Mouse (Mus musculus): ENCODE results near the gene Kcne1. TPM values are rescaled to one million over a fixed set of nuclear protein-coding genes. Genes with fewer than 3 reads are reported as not detected.

Kcne1 gene
- total and polyA plus RNA-seq, 2 experiments from 2014 or later, result 0.05 to 0.16 TPM

DNA sequence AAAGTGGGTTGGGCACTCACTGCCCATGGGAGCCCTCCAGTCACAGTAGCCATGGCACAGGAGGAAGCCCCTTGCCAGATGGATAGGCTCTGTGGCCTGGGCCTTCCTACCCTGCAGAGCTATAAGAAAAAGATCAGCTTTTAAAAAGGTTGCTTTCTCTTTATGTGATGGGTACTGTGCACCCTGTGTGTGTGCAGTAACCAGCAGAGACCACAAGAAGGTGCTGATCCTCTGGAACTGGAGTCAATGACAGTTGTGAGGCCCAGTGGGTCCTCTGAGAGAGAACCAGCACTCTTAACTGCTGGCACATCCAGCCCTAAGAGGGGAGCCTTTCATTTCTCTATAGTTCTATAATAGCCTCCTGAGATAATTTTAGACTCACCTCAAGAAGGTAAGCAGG, 24.1 kb upstream of the Kcne1 start:
- Histone ChIP-seq H3K4me1 (ENCODE audit: insufficient read depth, low read length) (peaks cover 5% of the 10 kb centered on the region; the same call in 1 of the 2 replicates), H3K36me3 (ENCODE audit: insufficient read depth, low read length) (no peaks in the 10 kb centered on the region), H3K9ac (replicated peaks; ENCODE audit: low read length) (no peak overlapping the region), H3K4me2 (ENCODE audit: low read depth, low read length) (no peak overlapping the region), H3K9me3 (ENCODE audit: low read length) (no peaks in the 10 kb centered on the region), H3K27ac (no peak overlapping the region), H3K27me3 (ENCODE audit: insufficient read depth, low read length) (no peaks in the 10 kb centered on the region), H3K4me3 (ENCODE audit: low read length) (no peak overlapping the region)
- DNase-seq (ENCODE audit: low spot score) (no peak), ATAC-seq (no peak)
- TF ChIP-seq CTCF (IDR thresholded peaks at IDR 0.05; ENCODE audit: low read depth), result 0 out of 2 replicates have a peak, but pooled peaks have one; percentile 5

DNA sequence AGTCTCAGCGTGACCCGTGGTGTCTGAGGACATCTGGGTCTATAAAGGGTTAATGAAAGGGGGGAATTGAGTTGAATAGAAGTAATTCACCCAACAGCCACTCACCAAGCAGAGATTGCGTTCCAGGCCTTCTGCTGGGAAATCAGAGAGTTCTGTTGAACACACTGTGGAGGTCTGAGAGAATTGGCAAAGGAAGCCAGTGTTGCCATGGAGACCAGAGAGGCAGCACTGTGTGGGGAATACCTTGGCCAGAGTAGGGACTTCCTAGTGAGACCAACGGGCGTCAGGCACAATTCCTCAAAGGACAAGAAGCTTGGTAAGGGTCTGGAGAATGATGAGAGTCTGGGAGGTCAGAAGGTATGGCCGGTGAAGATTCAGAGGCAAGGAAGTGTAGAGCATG, 23.2 kb upstream of the Kcne1 start:
- no peaks in the 10 kb centered on the region for H3K36me3 ChIP-seq (ENCODE audit: insufficient read depth, low read length)
- no peaks in the 10 kb centered on the region for H3K27me3 ChIP-seq (ENCODE audit: insufficient read depth, low read length)
- no peaks in the 10 kb centered on the region for H3K9me3 ChIP-seq (ENCODE audit: low read length)
- TF ChIP-seq CTCF (IDR thresholded peaks at IDR 0.05; ENCODE audit: low read depth), result no peak
- no peak overlapping the region for H3K4me3 ChIP-seq (ENCODE audit: low read length)
- ATAC-seq (peak; percentile 86), DNase-seq (ENCODE audit: low spot score) (peak; percentile 80)
- H3K9ac ChIP-seq (replicated peaks; ENCODE audit: low read length), result no peak overlapping the region
- peaks cover 5% of the 10 kb centered on the region; the same call in 1 of the 2 replicates for H3K4me1 ChIP-seq (ENCODE audit: insufficient read depth, low read length)
- WGBS, result 20% methylated on average over 6 of the region's 6 CpGs
- no peak overlapping the region for H3K4me2 ChIP-seq (ENCODE audit: low read depth, low read length)
- no peak overlapping the region for H3K27ac ChIP-seq

DNA sequence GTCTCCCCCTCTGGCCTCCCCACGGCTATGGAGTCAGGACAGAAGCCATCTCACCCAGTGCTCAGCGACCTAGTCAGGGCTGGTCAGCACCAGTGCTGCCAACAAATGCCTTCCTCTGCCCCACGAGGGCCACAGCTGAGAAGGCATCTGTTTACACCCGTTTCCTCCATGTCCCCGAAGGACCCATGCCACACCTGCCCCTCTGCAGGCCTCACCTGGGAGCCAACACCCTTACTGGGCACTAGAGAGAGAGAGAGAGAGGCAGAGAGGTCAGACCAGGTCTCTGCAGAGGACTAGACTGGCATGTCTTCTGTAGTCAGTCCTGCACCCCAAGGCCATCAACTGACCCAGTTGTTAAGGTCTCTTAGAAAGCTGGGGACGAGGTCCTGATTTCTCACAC, 21.8 kb upstream of the Kcne1 start:
- ATAC-seq (no peak), DNase-seq (ENCODE audit: low spot score) (no peak)
- Histone ChIP-seq H3K9me3 (ENCODE audit: low read length) (no peaks in the 10 kb centered on the region), H3K27ac (no peak overlapping the region), H3K36me3 (ENCODE audit: insufficient read depth, low read length) (no peaks in the 10 kb centered on the region), H3K4me1 (ENCODE audit: insufficient read depth, low read length) (peaks cover 5% of the 10 kb centered on the region; the same call in 1 of the 2 replicates), H3K9ac (replicated peaks; ENCODE audit: low read length) (no peak overlapping the region), H3K4me3 (ENCODE audit: low read length) (no peak overlapping the region), H3K27me3 (ENCODE audit: insufficient read depth, low read length) (no peaks in the 10 kb centered on the region), H3K4me2 (ENCODE audit: low read depth, low read length) (no peak overlapping the region)
- 87% methylated on average over 6 of the region's 6 CpGs for WGBS
- no peak for TF ChIP-seq CTCF (IDR thresholded peaks at IDR 0.05; ENCODE audit: low read depth)

DNA sequence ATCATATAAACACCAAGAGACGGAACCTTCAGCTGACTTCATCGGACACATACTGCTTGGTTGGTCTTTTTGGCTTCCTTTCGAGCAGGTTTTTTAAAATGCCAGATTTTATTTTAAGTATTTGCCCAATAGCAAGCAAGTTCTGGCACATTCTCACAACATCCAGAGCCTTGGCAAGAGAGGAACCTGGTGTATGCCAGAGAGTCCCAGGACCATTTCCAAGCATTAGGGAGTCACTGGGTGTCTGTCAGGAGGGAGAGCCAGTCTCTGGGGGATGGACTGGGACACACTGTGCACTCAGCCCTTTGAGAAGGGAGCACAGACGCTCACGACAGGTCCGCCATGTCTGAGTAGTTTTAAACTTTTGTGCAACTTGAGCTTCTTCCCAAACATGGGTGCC, 17.7 kb upstream of the Kcne1 start:
- DNase-seq (ENCODE audit: low spot score) (no peak), ATAC-seq (no peak)
- WGBS, result 80% methylated on average over 6 of the region's 6 CpGs
- Histone ChIP-seq H3K4me2 (ENCODE audit: low read depth, low read length) (no peak overlapping the region), H3K27ac (no peak overlapping the region), H3K9me3 (ENCODE audit: low read length) (no peaks in the 10 kb centered on the region), H3K36me3 (ENCODE audit: insufficient read depth, low read length) (no peaks in the 10 kb centered on the region), H3K9ac (replicated peaks; ENCODE audit: low read length) (no peak overlapping the region), H3K4me3 (ENCODE audit: low read length) (no peak overlapping the region), H3K27me3 (ENCODE audit: insufficient read depth, low read length) (no peaks in the 10 kb centered on the region), H3K4me1 (ENCODE audit: insufficient read depth, low read length) (0 out of 2 replicates have a peak, but pooled peaks cover 5% of the 10 kb centered on the region)
- TF ChIP-seq CTCF (IDR thresholded peaks at IDR 0.05; ENCODE audit: low read depth), result no peak

DNA sequence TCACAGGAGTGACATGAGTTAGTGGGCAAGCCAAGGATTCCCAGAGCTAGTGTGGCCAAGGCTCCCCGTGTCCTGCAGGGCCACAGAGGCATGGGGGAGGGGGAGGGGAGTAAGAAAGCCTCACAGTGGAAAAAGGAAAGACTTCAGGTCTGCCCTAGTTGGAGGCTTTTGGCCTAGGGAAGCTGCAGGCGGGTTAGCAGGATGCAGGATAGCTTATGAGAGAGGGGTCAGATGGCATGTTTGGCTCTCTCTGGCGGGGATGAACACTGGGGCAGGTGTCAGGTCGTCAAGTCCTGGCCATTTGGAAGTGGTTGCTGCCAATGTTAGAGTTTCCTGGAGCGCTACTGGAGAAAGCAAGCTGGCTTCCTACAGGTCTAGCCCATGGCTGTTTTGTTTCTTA, 12.4 kb upstream of the Kcne1 start:
- H3K4me1 ChIP-seq (ENCODE audit: insufficient read depth, low read length), result 0 out of 2 replicates have a peak, but pooled peaks cover 5% of the 10 kb centered on the region
- H3K4me2 ChIP-seq (ENCODE audit: low read depth, low read length), result no peak overlapping the region
- H3K9me3 ChIP-seq (ENCODE audit: low read length), result no peaks in the 10 kb centered on the region
- ATAC-seq (no peak), DNase-seq (ENCODE audit: low spot score) (no peak)
- no peak overlapping the region for H3K9ac ChIP-seq (replicated peaks; ENCODE audit: low read length)
- WGBS, result 40% methylated on average over 5 of the region's 5 CpGs
- H3K27me3 ChIP-seq (ENCODE audit: insufficient read depth, low read length), result no peaks in the 10 kb centered on the region
- no peak for TF ChIP-seq CTCF (IDR thresholded peaks at IDR 0.05; ENCODE audit: low read depth)
- no peak overlapping the region for H3K27ac ChIP-seq
- no peaks in the 10 kb centered on the region for H3K36me3 ChIP-seq (ENCODE audit: insufficient read depth, low read length)
- no peak overlapping the region for H3K4me3 ChIP-seq (ENCODE audit: low read length)

DNA sequence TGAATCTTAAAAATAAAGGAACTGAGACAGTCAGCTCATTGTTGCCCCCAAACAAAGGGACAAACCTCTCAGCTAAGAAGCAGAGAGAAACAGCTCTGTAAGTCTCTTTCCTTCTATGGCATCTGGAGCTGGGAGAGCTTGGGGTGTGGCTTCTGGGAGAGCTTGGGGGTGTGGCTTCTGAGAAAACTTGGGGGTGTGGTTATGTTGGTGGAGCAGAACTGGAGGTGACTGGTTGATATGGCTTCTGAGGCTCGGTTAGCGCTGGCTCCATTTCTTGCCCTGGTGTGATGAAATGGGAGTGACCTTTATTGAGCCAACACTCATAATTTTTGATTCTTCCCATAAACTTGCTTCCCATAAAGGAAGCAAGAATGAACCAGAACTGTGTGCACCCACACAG, 10.0 kb upstream of the Kcne1 start:
- WGBS, result 63% methylated on average over 2 of the region's 2 CpGs
- no peaks in the 10 kb centered on the region for H3K27me3 ChIP-seq (ENCODE audit: insufficient read depth, low read length)
- no peaks in the 10 kb centered on the region for H3K36me3 ChIP-seq (ENCODE audit: insufficient read depth, low read length)
- H3K27ac ChIP-seq, result no peak overlapping the region
- H3K4me2 ChIP-seq (ENCODE audit: low read depth, low read length), result no peak overlapping the region
- 0 out of 2 replicates have a peak, but pooled peaks cover 5% of the 10 kb centered on the region for H3K4me1 ChIP-seq (ENCODE audit: insufficient read depth, low read length)
- TF ChIP-seq CTCF (IDR thresholded peaks at IDR 0.05; ENCODE audit: low read depth), result no peak
- H3K4me3 ChIP-seq (ENCODE audit: low read length), result no peak overlapping the region
- DNase-seq (ENCODE audit: low spot score) (no peak), ATAC-seq (no peak)
- H3K9ac ChIP-seq (replicated peaks; ENCODE audit: low read length), result no peak overlapping the region
- H3K9me3 ChIP-seq (ENCODE audit: low read length), result no peaks in the 10 kb centered on the region

DNA sequence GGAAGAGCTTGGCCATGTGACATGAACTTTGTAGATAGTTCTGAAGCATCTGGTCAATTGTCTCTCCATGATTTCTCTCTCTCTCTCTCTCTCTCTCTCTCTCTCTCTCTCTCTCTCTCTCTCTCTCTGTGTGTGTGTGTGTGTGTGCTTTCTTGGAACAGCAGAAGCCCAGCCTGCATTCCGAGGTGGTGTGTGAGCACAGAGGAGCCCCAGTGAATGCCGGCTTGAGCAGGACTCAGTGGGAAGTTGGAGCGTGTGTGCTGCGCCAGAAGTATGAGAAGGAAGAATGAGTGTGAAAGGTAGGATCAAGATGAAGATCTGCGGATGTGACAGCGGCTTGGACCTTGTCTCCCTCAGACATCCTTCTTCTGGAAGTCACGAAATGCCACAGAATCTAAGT, 6.2 kb upstream of the Kcne1 start:
- H3K36me3 ChIP-seq (ENCODE audit: insufficient read depth, low read length), result no peaks in the 10 kb centered on the region
- H3K4me3 ChIP-seq (ENCODE audit: low read length), result no peak overlapping the region
- TF ChIP-seq CTCF (IDR thresholded peaks at IDR 0.05; ENCODE audit: low read depth), result no peak
- ATAC-seq (no peak), DNase-seq (ENCODE audit: low spot score) (no peak)
- WGBS, result 60% methylated on average over 7 of the region's 7 CpGs
- H3K9me3 ChIP-seq (ENCODE audit: low read length), result no peaks in the 10 kb centered on the region
- no peaks in the 10 kb centered on the region for H3K27me3 ChIP-seq (ENCODE audit: insufficient read depth, low read length)
- H3K9ac ChIP-seq (replicated peaks; ENCODE audit: low read length), result no peak overlapping the region
- H3K4me2 ChIP-seq (ENCODE audit: low read depth, low read length), result no peak overlapping the region
- H3K4me1 ChIP-seq (ENCODE audit: insufficient read depth, low read length), result no peaks in the 10 kb centered on the region
- no peak overlapping the region for H3K27ac ChIP-seq
